Mouse (Mus musculus) leukemia stem cell, adult 10-12 weeks (primary cell): ENCODE data around the gene Osmr. TPM values are rescaled to one million over a fixed set of nuclear protein-coding genes. Genes with fewer than 3 reads are reported as not detected.

Experiments
- polyA plus RNA-seq: library from polyadenylated mRNA; stranded (reverse); fragments of >175 nt; gene quantifications from 2 replicates; pipeline ENCODE4 v1.2.3, GENCODE M21; 2012; ENCODE audit warnings: low replicate concordance

The Osmr gene
- 0.36 TPM in 1 of 2 replicates, not detected in the other for polyA plus RNA-seq

DNA sequence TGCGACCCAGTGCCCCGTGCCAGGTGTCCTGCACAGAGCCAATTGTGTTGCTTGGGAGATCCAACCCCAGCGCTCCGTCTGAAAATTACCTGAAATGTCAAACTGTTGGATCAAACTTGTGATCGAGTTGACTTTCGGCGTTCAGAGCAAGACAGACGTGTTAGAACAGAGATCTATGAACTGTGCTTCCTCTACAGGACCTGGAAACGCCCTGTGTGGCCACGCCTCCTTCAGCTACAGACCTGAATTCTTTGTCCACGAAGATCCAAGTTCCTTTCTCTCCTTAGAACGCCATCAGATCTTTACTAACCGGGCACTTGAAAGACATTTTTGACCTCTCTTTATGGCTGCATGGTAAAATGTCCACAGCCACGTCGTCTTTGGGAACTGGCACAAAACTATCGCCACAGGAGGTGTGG lies at the start of gene Osmr:
Gene Osmr, minus strand, starts transcription at position 369 of the 419 bp plus-strand sequence.

Other genes with a start within 250 kb of the Osmr start
- gene Rictor, start 166.6 kb downstream of the Osmr start, polyA plus RNA-seq, result 0.39 and 1.4 TPM in 2 replicates
- 1.4 and 3.5 TPM in 2 replicates for gene Lifr, start 215.6 kb upstream of the Osmr start, polyA plus RNA-seq